Mouse (Mus musculus) lung, embryonic 14.5 days (tissue): ENCODE results near the gene Zbtb8os. TPM values are rescaled to one million over a fixed set of nuclear protein-coding genes. Genes with fewer than 3 reads are reported as not detected.

Source experiments
- ATAC-seq: fragments of 200-750 bp; cut with Nextera tagmentation; 2 replicates; pipeline ENCODE4 v1.8.0; 2017; ENCODE audit warnings: mild to moderate bottlenecking, moderate TSS enrichment, moderate library complexity; ENCODE audit not compliant: insufficient read depth
- DNase-seq: peaks from one replicate; pipeline ENCODE4 v3.0.0-alpha.2; 2015
- H3K27ac ChIP-seq: fragments of 300-500 bp; sonication (generic); 2 replicates; pipeline ENCODE4 v1.5.1; 2014; ENCODE audit warnings: low read depth, mild to moderate bottlenecking, moderate library complexity
- H3K27me3 ChIP-seq: fragments of 300-500 bp; sonication (generic); 2 replicates; pipeline ENCODE4 v1.6.1; 2014; ENCODE audit warnings: low read length, control low read depth; ENCODE audit not compliant: insufficient read depth
- H3K36me3 ChIP-seq: fragments of 300-500 bp; sonication (generic); 2 replicates; pipeline ENCODE4 v1.6.1; 2014; ENCODE audit warnings: control low read depth; ENCODE audit not compliant: insufficient read depth
- H3K4me1 ChIP-seq: fragments of 300-500 bp; sonication (generic); 2 replicates; pipeline ENCODE4 v1.6.1; 2014; ENCODE audit warnings: antibody characterized with exemption, control low read depth; ENCODE audit not compliant: insufficient read depth
- H3K4me2 ChIP-seq: fragments of 300-500 bp; sonication (generic); 2 replicates; pipeline ENCODE4 v1.6.1; 2014; ENCODE audit warnings: mild to moderate bottlenecking
- H3K4me3 ChIP-seq: fragments of 300-500 bp; sonication (generic); 2 replicates; pipeline ENCODE4 v1.5.1; 2014; ENCODE audit warnings: low read depth, low read length
- H3K9ac ChIP-seq: fragments of 300-500 bp; sonication (generic); 2 replicates; pipeline ENCODE4 v1.6.1; 2014
- H3K9me3 ChIP-seq: fragments of 300-500 bp; sonication (generic); 2 replicates; pipeline ENCODE4 v1.6.1; 2016; ENCODE audit warnings: low read depth, low read length, control low read depth
- CTCF ChIP-seq: IDR thresholded peaks from 2 replicates; pipeline ENCODE4 v1.5.1; 2016; ENCODE audit warnings: antibody characterized with exemption, low read depth
- WGBS: fragments of 180-500 bp; shearing (Covaris S2); extraction: QIAGEN DNeasy Blood & Tissue Kit; methylation state at CpG from one replicate; pipeline ENCODE4 v1.1.7; 2014; 5-methylcytosine and 5-hydroxymethylcytosine counted together
- polyA plus RNA-seq: library from polyadenylated mRNA; unstranded; fragments of >200 nt; fragmentation: Nextera tagmentation; extraction: Ambion mirVana; gene quantifications from 2 replicates; pipeline ENCODE4 v1.2.1, GENCODE M21; 2014

Zbtb8os gene
- polyA plus RNA-seq, 1 experiment from 2014 or later = 51.6 TPM

- no peaks in the 10 kb centered on the region for H3K4me1 ChIP-seq
- H3K27ac ChIP-seq = no peak overlapping the region
- no peak for TF ChIP-seq CTCF
- peaks cover 23% of the 10 kb centered on the region for H3K36me3 ChIP-seq
- H3K4me2 ChIP-seq = no peak overlapping the region
- no peak overlapping the region for H3K9ac ChIP-seq
- 83% methylated on average over 3 of the region's 3 CpGs for WGBS
- no peaks in the 10 kb centered on the region for H3K27me3 ChIP-seq
- no peak overlapping the region for H3K4me3 ChIP-seq
- ATAC-seq = no peak
- DNase-seq = no peak
- no peaks in the 10 kb centered on the region for H3K9me3 ChIP-seq
These were observed 28.9 kb downstream of the Zbtb8os start for GRCm38 (mm10) chr4:129364379-129364778.

DNA sequence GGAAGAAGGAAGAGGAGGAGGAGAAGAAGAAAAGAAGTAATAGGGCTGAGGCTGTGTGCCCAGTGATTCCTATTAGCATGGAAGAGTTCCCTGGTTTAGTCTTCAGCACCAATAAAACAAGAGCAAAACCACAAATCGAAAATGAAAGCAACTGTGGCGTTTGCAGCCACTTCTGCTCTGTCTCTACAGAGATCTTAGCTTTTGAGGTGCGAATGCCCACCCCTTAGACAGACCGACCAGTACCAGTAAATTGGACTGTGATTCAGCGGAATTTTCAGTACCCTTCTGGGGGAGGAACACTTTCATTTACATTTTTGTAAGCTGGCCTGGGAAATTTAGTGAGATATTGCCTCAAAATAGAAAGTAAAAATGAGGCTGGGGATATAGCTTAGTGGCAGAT, 29.7 kb downstream of the Zbtb8os start:
- 89% methylated on average over 5 of the region's 5 CpGs for WGBS

DNA sequence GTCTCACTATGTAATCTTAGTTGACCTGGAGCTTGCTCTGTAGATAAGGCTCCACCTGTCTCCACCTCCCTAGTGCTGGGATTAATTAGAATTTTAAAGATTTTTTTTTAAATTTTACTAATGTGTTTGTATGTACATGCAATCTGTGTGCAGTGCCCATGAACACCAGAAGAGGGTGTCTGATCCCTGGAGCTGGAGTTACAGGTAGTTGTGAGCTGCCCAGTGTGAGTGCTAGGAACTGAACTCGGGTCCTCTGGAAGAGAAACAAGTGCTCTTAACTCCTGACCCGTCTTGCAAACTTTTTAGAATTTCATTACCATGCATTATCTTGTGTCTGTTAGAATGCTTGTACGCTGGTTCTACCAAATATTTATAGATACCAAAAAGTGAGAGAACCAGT, 35.9 kb downstream of the Zbtb8os start:
- no peak overlapping the region for H3K27ac ChIP-seq
- H3K4me1 ChIP-seq = no peaks in the 10 kb centered on the region
- H3K36me3 ChIP-seq = peaks cover 6% of the 10 kb centered on the region; the same call in 1 of the 2 replicates
- H3K4me3 ChIP-seq = no peak overlapping the region
- DNase-seq (no peak), ATAC-seq (no peak)
- H3K4me2 ChIP-seq = no peak overlapping the region
- TF ChIP-seq CTCF = peak; percentile 21; the same call in 1 of the 2 replicates
- H3K9ac ChIP-seq = no peak overlapping the region
- no peaks in the 10 kb centered on the region for H3K9me3 ChIP-seq
- WGBS = 89% methylated on average over 3 of the region's 3 CpGs
- no peaks in the 10 kb centered on the region; the same call in 1 of the 2 replicates for H3K27me3 ChIP-seq

More for the DNA sequence above, 29.7 kb downstream of the Zbtb8os start:
- no peak overlapping the region for H3K27ac ChIP-seq
- no peaks in the 10 kb centered on the region for H3K27me3 ChIP-seq
- no peak overlapping the region for H3K9ac ChIP-seq
- H3K36me3 ChIP-seq = peaks cover 14% of the 10 kb centered on the region
- ATAC-seq (no peak), DNase-seq (no peak)
- no peak overlapping the region for H3K4me3 ChIP-seq
- H3K4me2 ChIP-seq = no peak overlapping the region
- no peaks in the 10 kb centered on the region for H3K4me1 ChIP-seq
- no peaks in the 10 kb centered on the region for H3K9me3 ChIP-seq
- TF ChIP-seq CTCF = no peak

GRCm38 (mm10) chr4:129373202-129373976, 37.9 kb downstream of the Zbtb8os start:
- H3K4me3 ChIP-seq = no peak overlapping the region
- 45% methylated on average over 8 of the region's 8 CpGs for WGBS

DNA sequence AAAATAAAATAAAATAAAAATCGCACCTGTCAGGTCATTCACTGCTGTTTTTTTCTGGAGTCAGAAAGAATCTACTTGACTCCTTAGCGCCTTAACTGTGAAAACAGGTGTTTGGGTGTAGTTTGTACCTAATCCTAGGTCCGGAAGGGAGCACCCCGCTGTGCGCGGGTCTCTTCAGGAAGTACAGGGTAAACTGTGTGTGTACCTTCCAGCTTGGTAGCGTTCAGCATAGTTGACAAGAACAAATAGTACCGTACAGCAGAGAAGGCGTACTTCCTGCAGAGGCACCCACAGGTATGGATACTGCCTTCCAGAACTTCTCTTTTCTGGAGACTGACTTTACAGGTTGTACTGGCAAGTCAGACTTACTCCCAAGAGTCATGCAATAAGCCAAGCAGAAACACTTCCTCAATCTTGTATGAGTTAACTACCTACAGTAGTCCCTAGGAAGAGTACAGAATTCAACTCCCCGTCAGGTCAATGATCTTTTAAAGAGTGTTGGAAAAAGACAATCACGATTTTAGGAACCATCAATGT, 38.8 kb downstream of the Zbtb8os start:
- Histone ChIP-seq H3K27me3 (no peaks in the 10 kb centered on the region; the same call in 1 of the 2 replicates), H3K27ac (no peak overlapping the region), H3K9me3 (no peaks in the 10 kb centered on the region), H3K9ac (no peak overlapping the region), H3K36me3 (no peaks in the 10 kb centered on the region), H3K4me1 (no peaks in the 10 kb centered on the region), H3K4me3 (no peak overlapping the region), H3K4me2 (no peak overlapping the region)
- DNase-seq (no peak), ATAC-seq (no peak)
- no peak for TF ChIP-seq CTCF
- 49% methylated on average over 11 of the region's 11 CpGs for WGBS

More at GRCm38 (mm10) chr4:129373202-129373976, 37.9 kb downstream of the Zbtb8os start:
- Histone ChIP-seq H3K36me3 (peaks cover 3% of the 10 kb centered on the region; the same call in 1 of the 2 replicates), H3K27ac (no peak overlapping the region), H3K4me1 (no peaks in the 10 kb centered on the region), H3K9me3 (no peaks in the 10 kb centered on the region), H3K4me2 (no peak overlapping the region), H3K9ac (no peak overlapping the region), H3K27me3 (no peaks in the 10 kb centered on the region; the same call in 1 of the 2 replicates)
- ATAC-seq (no peak), DNase-seq (no peak)
- no peak for TF ChIP-seq CTCF

- no peaks in the 10 kb centered on the region for H3K36me3 ChIP-seq
- no peak for DNase-seq
- H3K4me1 ChIP-seq = no peaks in the 10 kb centered on the region
- no peak for ATAC-seq
- H3K9me3 ChIP-seq = no peaks in the 10 kb centered on the region
- no peaks in the 10 kb centered on the region; the same call in 1 of the 2 replicates for H3K27me3 ChIP-seq
- H3K9ac ChIP-seq = no peak overlapping the region
- H3K4me3 ChIP-seq = no peak overlapping the region
- H3K27ac ChIP-seq = no peak overlapping the region
- H3K4me2 ChIP-seq = no peak overlapping the region
- WGBS = 56% methylated on average over 6 of the region's 6 CpGs
- TF ChIP-seq CTCF = no peak
These were observed 39.5 kb downstream of the Zbtb8os start for GRCm38 (mm10) chr4:129375000-129375399.

DNA sequence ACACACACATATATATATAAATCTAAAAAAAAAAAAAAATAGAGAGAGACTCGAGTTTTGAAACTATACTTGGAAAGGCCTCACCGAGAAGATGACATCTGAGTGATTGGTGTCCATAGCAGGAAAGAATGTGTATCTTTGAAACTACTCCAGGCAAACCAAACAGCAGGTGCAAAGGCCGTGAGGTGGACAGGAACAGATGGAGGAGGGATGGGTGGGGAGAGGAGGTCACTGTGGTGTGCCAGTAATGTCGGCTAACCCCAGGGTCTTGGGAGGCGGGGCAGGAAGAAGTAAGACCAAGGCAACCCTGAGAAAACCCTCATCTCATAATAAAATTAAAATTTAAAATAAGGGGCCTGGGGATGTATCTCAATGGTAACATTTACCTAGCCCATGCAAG, 40.3 kb downstream of the Zbtb8os start:
- Histone ChIP-seq H3K9me3 (no peaks in the 10 kb centered on the region), H3K4me3 (no peak overlapping the region), H3K9ac (no peak overlapping the region), H3K27ac (no peak overlapping the region), H3K27me3 (no peaks in the 10 kb centered on the region; the same call in 1 of the 2 replicates), H3K36me3 (no peaks in the 10 kb centered on the region), H3K4me1 (no peaks in the 10 kb centered on the region), H3K4me2 (0 out of 2 replicates have a peak overlapping the region, but pooled peaks have one; percentile 71)
- ATAC-seq = no peak
- DNase-seq = no peak
- 71% methylated on average over 5 of the region's 5 CpGs for WGBS
- no peak for TF ChIP-seq CTCF
